Mouse (Mus musculus) brain, embryonic 14.5 days (tissue): ENCODE results near the gene Sapcd1.

ENCODE experiments used
- CTCF ChIP-seq: fragments of 200-500 bp; IDR thresholded peaks from 2 replicates; pipeline ENCODE4 v1.5.1; 2012; ENCODE audit warnings: inconsistent platforms, mild to moderate bottlenecking, moderate library complexity, borderline replicate concordance; ENCODE audit not compliant: insufficient read depth, insufficient read length; ENCODE audit errors: extremely low read depth
- POLR2A ChIP-seq: fragments of 200-500 bp; IDR thresholded peaks from 2 replicates; pipeline ENCODE4 v1.6.1; 2012; ENCODE audit warnings: mild to moderate bottlenecking, inconsistent platforms, borderline replicate concordance; ENCODE audit not compliant: poor library complexity, insufficient read depth, insufficient read length, severe bottlenecking; ENCODE audit errors: extremely low read depth

- no peak for TF ChIP-seq CTCF
- TF ChIP-seq POLR2A: no peak
Observed at GRCm38 (mm10) chr17:34982328-34982727, 45.5 kb downstream of the Sapcd1 start.
